Mouse (Mus musculus) adrenal gland, adult 18-20 months (tissue): Measurements from ENCODE around the gene Kmt2d. TPM values are rescaled to one million over a fixed set of nuclear protein-coding genes. Genes with fewer than 3 reads are reported as not detected.

Source experiments
- DNase-seq, 2 experiments: peaks; one replicate each; pipeline ENCODE4 v3.0.0; 2021 to 2022; ENCODE audit warnings: low spot score in 2 of 2
- total RNA-seq, 2 experiments: library from RNA; stranded (reverse); gene quantifications; 1 replicate in 1 of 2; 2 replicates in 1 of 2; pipeline ENCODE4 v1.2.3; 2021

The Kmt2d gene
- total RNA-seq, 2 experiments from 2014 or later = 54.6 to 59.5 TPM

DNA sequence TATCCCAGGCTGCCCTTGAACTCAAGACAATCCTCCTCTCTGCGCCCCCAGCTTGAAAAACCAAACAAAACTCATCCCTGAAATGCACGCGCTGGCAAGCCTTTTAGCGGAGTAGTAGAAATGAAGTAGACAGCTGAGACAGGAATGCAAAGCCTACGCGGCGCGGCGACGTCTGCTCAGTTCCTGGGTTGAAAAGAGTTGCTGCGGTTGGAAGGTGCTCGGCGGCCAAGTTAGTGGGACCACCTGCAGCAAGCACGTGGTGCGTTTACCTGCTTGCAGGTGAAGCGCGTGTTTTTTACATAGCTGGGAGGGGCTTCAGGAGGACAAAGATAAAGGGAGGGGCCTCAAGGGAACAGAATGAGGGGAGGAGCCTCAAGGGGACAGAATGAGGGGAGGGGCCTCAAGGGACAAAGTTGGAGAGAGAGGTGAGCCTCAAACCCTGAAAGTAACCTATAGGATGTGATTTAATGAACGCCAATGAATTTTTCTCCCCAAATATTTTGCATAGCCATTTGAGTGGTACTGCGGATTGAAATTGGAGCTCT lies 20.3 kb upstream of the Kmt2d start:
- no peak for DNase-seq

DNA sequence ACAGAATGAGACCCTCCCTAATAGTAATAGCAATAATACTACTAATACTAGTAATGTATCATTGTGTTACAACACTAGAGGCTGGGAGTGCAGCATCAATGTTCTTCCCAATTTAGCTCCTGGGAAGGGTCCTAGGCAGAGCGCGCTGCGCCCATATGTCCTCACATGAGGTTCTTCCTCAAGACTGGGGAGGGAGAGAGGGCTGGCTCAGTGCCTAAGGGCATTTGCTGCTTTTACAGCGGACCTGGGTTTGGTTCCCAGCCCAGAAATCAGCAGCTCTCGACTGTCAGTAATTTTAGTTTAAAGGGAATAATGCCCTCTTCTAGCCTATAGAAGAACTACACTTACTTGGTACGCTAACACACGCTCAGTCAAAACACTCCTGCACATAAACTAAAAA lies 16.5 kb upstream of the Kmt2d start:
- no peak for DNase-seq

DNA sequence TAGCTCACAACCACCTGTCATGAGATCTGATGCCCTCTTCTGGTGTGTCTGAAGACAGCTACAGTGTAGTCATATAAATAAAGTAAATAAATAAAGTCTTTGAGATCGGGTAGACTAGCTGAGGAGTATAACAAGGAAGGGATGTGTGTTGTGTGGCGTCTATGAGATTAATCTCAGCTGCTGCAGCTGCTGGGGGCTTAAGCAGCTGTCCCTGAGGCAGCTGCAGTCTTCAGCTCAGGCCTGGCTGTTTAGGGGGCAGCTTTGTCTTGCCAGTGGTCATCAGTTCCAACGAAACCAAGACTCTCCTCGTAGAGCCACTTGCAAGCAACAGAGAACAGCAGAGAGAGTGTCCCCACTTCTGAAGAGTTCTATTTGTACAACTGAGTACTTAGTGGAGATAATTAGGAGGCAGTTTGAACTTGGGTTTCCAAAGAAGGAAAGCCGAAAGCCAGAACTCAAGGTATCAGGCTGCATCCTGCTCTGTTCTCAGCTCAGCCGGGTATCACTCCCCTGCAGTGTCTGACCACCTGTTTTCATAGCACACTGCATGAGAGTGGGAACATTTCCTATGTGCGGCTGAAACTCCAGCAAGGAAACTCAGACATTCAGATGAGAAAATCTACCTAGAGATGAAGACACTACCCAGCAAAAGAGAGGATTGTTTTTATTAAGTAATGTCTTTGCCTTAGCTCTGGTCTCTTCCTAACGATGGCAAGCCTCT lies 15.8 kb upstream of the Kmt2d start:
- DNase-seq = no peak

DNA sequence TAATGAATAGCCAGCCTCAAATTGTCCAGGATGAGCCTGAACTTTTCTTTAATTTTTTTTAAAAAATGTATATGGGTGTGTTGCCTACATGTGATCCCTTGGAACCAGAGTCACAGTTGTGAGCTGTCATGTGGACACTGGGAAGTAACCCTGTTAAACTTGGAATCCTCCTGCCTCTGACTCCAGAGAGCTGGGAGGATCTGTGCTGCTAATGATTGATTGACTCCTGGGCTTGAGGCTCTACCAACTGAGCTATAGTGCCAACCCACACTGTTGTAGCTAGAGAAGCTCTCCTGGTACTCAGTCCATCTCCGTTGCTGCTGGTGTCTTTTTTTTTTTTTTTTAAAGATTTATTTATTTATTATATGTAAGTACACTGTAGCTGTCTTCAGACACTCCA lies 13.1 kb upstream of the Kmt2d start:
- DNase-seq = no peak

DNA sequence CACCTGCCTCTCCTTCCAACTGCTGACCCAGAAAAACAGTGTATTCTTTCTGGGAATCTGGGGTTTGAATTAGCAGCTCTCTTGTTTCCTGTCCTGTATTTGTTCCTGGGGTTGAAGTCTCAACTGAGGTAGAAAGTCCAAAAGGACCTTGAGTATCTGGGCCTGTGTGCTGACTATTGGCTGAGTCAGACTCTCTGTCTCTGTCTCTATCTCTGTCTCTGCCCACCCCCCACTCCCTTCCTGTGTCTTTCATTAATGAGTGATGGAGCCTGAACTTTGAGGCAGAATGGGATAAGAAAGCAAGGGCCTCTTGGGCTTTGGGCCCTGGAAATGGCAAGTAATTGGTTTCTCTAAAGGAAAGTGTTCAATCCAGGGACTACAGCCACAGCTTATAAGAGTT lies 12.7 kb upstream of the Kmt2d start:
- no peak for DNase-seq

DNA sequence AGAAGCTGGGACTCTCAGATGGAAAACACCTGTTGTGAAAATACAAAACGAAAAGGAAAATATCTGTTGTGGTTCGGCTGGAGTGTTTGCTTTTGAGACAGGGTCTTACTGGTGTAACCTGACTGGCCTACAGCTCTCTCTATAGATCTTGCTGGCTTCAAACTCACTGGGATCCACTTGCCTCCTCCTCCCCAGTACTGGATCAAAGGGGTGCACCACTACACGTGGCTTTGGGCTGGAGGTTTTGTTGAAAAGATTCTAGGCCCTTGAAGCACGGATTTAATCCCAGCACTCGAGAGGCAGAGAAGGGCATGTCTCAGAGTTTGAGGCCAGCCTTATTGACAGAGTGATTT lies 10.6 kb upstream of the Kmt2d start:
- no peak for DNase-seq

DNA sequence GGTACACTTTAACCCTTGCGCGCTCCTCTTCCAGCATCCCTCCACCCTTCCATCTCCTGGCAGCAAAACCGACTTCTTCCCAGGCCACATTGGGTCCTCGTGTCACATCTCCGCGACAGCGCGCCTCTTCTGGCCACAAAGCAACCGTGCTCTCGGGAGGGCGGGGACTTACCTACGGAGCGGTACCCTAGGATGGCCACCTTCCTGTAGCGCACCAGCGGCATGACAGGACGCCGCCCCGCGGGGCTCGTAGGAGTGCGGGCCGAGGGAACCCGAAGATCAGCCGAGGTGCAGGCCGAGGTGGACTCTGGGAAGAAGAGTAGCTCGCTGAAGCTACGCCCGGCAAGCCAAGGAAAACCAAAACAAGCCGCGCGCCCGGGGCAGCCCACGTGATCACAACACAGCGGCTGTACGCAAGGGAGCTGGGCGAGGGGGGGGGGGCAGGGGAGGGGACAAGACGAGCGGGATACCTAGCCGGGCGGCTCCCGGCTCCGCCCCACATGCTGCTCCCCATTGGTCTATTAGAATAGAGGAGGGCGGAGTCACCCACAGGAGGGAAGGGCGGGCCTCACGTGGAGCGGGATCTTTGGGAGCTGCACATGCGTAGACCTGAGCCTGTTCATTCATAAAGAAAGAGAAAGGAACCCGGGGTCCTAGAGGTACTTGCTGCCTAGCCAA lies 10.1 kb upstream of the Kmt2d start:
- DNase-seq = peak; percentile 78 to 81

DNA sequence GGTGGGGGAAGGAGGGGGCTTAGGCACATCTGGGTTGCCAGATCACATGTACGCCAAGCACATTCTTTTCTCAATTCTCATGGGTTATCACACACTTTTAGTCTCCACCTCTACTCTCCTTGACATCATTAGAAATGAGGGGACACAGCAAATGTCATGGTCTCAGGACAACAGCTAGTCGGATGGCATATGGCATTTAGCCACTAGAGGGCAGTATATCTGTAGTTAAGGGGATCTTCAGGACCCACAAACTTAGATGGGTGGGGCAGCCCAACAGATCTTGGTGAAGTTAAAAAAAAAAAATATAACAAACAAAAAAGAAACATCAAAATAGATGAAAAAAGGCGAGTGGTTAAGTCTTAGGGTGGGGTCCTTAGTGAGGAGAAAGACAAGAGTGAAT lies 6.3 kb upstream of the Kmt2d start:
- DNase-seq = peak in 1 of 2 experiments; percentile 63

DNA sequence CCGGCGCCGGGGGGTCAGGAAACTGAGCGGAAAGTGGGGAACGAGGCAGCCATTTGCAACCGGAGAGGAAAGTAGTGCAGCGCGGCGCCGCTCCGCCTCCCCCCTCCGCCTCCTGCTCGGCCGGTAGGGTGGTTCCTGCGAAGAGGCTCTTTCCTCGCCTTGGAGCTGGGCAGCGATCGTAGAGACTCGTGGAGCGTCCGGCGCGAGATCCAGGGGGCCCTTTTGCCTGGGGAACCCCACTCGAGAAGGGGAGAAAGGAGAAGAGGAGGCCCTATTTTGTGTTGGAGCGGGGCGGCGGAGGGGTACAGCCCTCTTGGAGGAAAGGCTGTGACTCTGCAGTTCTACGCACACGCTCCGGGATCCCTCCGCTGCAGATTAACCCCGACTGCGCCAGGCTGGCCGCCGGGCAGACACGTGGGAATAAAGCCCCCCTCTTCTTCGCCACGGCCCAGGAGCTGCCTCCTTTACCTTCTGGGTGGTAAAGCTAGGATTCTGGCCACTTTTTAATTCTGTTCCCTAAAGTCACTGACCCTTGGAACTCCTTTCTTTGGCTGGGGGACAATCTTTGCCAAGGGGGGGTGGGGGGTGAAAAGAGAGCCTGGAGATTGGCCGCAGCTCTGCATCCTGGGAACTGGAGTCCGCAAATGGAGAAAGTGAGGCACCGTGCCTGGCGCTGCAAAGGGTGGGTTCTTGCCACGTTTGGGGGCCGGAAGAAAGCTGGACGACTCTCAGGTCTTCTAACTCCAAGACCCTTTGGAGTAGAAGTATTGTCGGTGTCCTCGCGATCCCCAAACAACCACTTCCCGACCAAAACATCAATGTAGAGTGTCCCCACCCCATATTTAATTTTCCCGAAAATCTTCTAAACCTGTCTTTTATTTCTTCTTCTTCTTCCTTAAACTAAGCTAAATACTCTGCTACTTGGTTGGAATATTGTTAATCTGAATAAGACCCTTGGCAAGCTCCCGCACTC lies 1.2 kb upstream of the Kmt2d start:
- peak; percentile 85 to 88 for DNase-seq

DNA sequence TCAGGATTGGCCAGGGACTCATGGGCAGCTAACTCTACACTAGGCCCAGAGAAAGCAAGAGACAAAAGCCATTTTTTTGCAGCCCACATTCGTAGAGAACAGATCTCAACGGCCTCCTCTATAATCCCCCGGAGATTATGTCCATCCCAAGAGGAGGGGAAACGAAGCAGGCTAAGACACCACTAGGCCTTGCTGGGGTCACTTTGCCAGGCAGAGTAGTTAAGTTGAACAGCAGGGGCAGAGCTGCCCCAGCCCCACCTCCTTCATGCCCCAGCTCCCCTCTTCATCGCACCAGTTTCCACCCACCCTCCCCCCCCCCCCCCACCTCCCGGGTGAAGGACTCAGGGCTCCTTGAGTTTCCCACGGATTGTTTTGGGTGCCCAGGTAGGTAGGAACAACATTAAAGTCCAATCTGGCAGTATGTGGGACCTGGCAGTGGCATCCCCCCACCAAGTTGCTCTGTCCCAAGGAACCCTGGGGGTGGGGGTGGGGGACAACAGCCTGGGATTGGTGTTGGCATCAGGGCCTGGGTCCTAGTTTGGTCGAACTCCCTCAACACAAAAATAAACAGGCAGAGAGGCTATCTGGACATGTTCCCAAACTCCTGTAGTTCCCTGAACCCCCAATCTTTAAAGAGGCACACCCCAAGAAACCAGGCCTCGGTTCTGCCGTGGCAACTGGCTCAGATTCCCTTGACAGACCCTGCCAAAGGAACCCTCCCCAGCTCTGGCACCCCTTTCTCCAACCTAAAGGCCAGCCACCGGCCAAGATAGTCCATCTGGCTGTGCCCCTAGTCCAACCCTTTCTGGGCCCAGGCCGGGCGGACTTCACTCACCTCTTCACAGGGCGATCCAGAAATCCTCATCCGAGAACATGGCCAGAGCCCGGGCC lies 580 bp downstream of the Kmt2d start:
- DNase-seq = peak in 1 of 2 experiments; percentile 52

DNA sequence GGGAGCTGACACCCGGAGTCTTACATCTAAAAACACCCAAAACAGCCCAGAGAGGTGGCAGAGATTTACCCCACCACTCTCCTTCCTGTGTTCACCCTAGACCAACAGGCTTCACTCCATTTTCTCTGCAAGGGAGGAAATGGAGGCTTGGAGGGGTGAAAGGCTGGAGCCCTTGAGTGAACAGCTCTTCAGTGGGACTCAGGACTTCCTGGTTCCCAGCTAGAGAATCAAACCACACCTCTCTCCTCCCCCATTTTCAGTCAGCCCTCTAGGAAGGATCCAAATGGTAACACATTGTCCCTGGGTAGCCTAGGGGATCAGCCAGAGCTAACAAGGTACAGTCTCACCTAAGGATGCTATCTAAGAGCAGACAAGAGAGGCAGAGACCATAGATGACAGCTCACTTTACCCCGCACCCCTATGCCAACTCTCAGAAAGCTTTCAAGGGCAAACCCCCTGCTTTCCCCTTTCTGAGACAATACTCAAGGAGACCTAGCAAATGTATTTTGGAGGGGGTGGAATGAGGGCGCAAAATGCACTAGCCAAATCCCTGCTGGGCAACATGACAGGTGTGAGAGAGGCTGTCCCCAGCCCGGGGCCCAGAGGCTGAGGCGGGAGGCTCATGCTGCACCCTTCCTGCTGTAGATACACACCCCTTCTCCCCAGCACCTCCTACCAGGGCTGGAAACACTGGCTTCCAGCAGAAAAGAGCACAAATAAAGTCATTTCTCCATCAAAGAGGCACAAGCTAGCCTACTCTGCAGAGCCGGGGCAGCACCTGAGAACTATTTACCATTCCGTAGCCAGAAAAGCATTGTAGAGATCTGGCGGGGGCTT lies 1.4 kb downstream of the Kmt2d start:
- DNase-seq = peak in 1 of 2 experiments; percentile 28

DNA sequence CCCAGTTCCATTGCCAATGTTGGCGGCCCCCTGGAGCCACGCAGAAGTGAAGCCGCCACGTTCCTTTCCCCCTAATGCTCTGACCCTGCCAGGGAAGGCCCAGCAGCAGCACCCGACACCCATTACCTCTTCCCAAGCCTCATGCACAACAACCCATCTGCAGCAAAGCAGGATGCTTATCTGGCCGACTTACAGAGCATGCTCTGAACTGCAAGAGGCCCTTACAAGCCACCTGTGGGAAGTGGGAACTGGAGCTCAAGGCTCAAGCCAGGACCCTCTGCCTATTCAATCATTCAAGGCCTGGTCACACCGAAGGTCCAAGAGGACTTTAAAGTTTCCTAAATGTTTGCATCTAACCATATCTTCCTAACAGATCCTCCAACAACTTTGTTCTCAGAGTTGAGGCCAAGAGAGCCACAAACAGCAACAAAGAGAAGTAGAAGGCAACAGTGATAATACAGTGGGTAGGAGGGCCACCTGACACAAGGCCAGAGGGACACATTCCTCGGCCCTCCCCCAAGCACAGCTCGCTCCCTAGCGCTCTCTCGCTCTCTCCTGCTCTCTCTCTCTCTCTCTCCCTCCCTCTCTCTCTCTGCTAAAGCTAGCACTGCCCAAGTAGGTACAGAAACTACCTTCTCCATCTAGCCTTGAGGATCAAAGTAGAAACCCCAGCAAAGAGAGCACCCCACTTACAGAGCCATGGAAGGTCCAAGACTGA lies 2.5 kb downstream of the Kmt2d start:
- no peak for DNase-seq

DNA sequence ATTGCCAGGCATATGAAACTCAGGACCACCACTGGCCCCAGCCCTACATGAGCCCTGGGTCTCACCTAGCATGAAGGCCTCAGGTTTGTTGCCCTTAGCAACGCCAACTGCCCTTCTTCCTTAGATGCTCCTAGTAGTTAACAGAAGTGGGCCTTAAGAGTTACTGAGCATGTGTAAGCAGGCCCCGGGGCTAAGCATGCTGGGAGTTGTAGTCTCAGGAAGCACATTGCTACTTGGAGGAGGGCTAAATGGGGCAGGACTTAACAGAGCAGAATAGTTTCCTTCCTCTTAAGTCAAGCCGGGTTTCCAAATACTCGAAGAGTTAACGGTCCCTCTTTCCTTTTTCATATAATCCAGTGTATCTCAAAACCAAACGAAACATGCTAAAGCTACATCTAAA lies 3.7 kb downstream of the Kmt2d start:
- DNase-seq = peak in 1 of 2 experiments; percentile 38

DNA sequence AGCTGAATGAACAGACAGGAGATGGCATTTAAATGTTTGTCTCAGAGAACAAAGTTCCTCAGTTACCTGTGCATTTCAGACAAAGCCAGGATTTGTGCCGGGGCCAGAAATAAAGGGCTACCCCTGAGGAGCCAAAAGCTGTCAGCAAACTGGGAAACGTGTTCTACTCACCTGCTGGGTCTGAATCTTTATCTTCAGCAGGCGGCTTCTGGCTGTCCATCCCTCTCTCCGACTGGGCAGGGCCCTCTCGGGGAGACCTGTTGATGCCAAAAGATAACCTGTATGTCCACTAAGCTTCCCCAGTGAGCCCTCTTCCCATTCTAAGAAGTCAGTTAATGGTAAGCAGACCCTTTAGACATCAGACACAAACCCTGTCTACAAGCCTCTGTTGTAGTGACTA lies 4.5 kb downstream of the Kmt2d start:
- DNase-seq = no peak

DNA sequence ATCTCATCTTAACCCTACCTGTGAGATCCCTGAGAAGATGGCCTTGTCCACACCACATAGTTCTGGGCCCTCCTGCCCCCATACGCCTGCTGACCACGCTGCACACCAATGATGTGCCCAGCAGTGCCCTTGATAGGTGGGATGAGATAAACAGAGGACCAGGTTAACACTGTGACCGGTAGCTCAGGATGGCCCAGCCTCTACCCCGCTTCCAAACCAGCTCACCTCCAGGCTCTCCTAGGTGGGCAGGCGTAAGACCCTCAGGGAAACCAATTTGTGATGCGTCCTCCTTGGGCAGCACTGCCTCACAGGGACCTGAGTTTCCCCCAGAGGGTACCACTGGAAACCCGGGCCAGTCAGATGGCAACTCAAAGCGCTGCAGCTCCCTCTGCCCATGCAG lies 5.2 kb downstream of the Kmt2d start:
- DNase-seq = no peak

DNA sequence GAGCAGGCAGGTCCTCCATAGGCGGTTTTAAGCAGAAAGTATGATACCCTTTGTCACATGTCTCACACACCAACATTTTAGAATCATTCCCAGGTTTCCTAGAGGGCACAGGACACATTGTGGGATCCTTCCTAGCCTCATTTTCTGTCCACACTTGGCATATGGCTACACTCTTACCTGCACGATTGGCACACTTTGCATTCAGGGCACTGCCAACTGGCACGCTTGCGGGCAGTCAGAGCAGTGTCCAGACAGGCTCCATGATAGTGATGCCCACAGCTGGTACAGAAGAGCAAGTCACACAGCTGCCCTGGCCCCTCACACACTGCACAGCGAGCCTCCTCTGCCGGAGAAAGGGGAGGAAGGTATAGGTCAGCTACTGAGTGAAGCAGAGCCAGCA lies 6.1 kb downstream of the Kmt2d start:
- DNase-seq = no peak

DNA sequence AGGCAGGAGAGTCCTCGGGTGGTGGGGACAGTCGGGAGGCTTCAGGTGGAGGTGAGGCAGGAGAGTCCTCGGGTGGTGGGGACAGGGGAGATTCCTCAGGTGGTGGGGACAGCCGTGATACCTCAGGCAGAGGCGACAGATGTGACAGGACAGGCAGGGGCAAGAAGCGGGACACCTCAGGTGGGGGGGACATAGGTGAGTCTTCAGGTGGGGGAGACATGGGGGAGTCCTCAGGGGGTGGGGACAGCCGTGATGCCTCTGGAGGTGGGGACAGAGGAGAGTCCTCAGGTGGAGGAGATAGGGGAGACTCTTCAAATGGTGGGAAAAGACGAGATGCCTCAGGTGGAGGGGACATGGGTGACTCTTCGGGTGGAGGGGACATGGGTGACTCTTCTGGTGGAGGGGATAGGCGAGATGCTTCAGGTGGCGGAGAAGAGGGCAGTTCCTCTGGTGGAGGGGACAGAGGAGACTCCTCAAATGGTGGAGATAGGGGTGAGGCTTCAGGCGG lies 7.5 kb downstream of the Kmt2d start:
- DNase-seq = no peak

DNA sequence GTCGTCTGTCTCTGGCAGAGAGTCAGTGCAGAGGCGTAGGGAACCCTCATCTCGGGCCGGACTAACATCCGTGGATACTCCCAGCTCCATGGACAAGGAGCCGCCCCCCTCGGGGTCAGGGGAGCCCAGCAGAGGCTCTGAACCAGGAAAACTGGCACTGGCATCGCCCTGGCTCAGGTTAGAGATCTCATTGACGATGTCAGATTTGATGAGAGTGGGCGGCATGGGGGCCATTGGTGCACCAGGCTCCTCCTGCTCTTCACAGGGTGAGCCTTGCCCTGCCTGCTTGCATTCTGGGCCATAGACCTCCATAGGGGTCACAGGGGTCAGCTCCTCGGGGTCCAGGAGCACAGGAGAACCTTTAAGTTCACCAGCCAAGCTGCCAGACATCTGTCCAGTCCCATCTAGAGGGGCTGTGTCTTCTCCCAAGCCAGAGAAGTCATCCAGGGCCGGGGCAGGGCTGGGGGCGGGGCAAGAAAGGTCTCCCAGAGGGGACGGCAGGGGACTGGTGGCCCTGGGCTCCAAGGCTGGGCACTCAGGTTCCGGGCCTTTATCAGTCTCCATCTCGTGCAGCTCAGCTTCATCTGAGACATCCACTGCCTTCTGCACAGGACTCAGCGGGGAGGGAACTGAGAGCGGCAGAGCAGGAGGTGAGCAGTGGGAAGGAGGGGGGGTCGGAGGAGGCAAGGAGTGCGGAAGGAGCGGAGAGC lies 9.1 kb downstream of the Kmt2d start:
- DNase-seq = peak in 1 of 2 experiments; percentile 27
